Mouse (Mus musculus): Measurements from ENCODE around the gene Bco1.

Bco1 gene

GRCm38 (mm10) chr8:117156149-117156548, 60.5 kb downstream of the Bco1 start:
- DNase-seq (ENCODE audit: low spot score): no peak

- no peak for DNase-seq (ENCODE audit: low spot score)
These were observed 61.5 kb downstream of the Bco1 start for GRCm38 (mm10) chr8:117156866-117157768.

GRCm38 (mm10) chr8:117157769-117158091, 62.1 kb downstream of the Bco1 start:
- peak; percentile 92 for DNase-seq (ENCODE audit: low spot score)

- DNase-seq (ENCODE audit: low spot score): peak; percentile 15
These were observed 62.6 kb downstream of the Bco1 start, which contains the start of gene Gan for GRCm38 (mm10) chr8:117158135-117158761. Gene Gan, plus strand, starts transcription at chr8:117158135.

- DNase-seq (ENCODE audit: low spot score): no peak
These were observed 63.4 kb downstream of the Bco1 start for GRCm38 (mm10) chr8:117159031-117159430.

DNA sequence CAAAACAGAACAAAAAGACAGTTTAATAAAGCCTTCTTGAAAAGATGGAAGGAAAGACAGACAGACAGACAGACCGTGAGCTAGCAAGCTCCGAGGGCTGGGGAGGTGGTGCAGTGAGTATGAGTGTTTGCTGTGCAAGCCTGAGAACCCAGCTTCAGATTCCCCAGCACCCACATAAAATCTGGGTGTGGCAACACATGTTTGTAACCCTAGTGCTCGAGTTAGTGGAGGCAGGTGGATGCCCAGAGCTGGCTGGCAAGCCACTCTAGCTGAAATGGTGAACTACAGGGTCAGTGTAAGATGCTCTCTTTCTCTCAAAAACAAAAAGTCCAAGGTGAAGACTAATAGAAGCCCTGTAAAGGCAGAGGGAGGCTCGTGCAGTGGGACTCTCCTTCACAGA, 69.3 kb downstream of the Bco1 start:
- no peak for DNase-seq (ENCODE audit: low spot score)

GRCm38 (mm10) chr8:117165542-117165941, 69.9 kb downstream of the Bco1 start:
- DNase-seq (ENCODE audit: low spot score): no peak

DNA sequence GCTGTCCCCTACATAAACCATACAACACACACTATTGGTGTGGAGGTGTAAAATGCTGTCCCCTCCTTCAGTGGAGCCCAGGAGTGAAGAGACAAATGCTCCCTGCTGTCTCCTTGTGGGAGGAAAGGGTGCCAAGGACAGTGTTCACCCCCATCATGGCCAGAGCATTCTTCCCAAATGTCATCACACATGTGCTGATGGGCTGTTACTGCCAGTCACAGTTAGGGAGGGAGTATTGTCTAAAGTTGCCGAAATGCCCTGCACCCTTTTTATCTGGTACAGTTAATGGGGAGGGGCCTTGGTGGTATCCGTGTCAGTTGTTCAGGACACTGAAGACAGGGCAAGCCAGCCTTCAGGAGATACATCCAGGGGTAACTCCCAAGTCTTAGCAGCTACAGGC, 70.9 kb downstream of the Bco1 start:
- DNase-seq (ENCODE audit: low spot score): no peak

DNA sequence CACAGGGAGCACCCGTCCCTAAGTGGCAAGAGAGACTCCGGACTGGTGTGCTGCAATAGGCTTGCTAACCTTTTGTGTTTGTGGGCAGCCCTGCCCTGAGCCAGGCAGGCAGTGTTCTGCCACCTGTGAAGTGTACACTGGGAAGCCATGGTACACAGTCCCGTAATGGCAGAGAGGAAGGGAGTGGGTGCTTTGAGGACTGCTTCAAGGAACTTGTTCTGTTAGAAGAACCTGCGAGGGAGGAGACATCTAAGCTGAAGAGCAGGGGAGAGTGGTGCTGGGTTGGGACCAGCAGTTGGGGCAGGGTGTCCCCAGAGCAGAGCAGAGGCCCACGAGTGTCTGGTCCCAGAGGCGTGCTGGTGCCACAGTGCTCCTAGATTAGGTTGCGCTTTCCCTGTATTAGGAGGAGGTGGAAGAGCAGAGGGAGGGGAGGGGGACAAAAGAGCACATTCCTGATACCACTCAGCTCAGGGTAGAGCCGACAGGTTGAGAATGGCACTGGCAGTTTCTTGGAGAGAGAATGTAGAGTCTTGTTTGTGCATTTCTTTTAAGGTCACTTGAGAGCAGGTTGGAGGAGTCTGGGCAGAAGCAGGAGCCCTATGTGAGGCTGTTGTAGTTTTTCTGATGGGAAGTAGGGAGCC, 71.7 kb downstream of the Bco1 start:
- no peak for DNase-seq (ENCODE audit: low spot score)

DNA sequence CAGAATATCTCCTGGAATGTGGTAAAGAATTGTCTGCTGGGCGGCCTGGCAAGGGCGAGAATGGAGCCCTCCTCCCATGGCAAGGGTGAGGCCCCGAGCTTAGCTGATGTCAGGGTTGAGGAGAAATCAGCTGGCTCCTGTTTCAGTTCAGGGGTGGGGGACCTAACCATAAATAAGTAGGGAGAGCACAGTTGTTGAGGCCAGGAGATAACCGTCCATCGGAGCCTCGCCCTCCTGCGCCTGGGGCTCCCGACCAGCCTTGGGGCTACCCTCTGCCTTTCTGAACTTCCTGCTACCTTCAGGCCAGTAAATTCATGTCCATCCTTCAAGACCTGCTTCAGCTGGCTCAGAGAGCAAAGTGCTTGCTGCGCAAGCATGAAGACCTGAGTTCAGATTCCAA, 72.7 kb downstream of the Bco1 start:
- DNase-seq (ENCODE audit: low spot score): no peak

- DNase-seq (ENCODE audit: low spot score): no peak
These were observed 76.2 kb downstream of the Bco1 start for GRCm38 (mm10) chr8:117171826-117172225.

DNA sequence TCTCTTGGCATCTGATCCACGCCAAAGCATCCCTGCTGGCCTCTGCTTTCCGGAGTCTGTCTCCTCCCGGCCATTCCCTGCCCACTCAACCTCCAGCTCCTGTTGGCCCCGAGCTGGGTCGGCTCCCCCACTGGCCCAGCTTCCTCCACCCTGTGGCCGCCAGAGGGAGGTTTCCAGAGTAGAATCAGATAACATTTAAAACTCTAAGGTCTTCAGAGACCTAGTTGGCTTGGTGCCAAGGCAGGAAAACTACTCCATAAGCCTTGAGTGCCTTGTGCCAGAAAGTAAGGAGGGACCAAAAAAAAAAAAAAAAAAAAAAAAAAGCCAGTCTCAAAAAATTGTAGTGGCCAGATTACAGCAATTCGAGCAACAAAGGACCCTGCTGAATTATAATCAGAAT, 77.2 kb downstream of the Bco1 start:
- no peak for DNase-seq (ENCODE audit: low spot score)

GRCm38 (mm10) chr8:117173690-117174089, 78.0 kb downstream of the Bco1 start:
- DNase-seq (ENCODE audit: low spot score): no peak

DNA sequence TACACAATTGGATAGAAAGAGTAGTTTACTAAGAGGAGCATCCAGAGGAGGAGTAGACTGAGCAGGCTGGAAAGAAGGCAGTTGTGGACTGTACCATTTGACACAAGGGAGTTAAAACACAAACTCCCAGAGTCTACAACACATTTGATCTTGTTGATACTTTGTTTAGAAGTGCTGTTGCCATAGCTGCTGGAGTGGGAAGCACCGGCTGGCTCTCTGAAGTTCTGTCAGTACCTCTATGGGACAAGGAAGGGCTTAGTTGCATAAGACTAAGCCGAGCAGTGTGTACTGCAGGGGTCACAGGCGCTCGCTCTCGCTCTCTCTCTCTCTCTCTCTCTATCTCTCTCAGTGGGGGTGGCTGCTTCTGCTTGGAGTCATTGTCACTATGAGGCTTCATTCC, 78.9 kb downstream of the Bco1 start:
- DNase-seq (ENCODE audit: low spot score): no peak

GRCm38 (mm10) chr8:117176308-117176707, 80.7 kb downstream of the Bco1 start:
- DNase-seq (ENCODE audit: low spot score): no peak

DNA sequence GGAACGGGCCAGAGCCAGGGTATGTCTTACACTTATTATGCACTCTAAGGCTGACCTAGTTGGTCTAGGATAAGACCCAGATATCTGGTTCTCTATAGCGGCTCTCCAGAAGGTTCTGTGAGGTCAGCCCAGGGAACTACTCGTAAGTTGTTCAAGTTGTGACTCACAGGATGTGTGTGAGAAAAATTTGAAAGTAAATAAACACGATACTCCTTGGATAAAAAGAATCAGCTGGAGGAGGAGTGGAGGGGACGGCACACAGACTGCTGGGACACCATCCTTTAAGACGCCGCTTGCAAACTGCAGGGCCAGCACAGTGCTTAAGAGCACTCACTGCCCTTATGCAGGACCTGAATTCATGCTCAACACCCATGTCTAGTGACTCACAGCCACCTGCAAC, 81.6 kb downstream of the Bco1 start:
- DNase-seq (ENCODE audit: low spot score): no peak

DNA sequence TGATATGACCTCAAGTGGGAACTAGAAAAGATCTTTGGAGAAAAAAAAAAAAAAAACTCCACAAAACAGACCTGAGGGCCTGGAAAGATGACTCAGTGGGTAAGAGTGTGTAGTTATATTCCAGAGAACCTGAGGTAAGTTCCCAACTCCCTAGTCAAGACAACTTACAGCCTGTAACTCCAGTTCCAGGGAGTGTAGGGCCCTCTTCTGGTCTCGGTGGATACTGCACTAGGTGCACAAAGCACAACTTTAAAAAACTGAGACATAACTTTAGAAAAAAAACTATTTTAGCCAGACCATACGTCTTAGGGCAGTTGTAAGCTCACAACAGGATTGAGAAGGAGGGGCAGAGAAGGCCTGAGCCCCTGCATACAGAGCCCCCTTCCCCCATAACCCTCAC, 82.4 kb downstream of the Bco1 start:
- no peak for DNase-seq (ENCODE audit: low spot score)

DNA sequence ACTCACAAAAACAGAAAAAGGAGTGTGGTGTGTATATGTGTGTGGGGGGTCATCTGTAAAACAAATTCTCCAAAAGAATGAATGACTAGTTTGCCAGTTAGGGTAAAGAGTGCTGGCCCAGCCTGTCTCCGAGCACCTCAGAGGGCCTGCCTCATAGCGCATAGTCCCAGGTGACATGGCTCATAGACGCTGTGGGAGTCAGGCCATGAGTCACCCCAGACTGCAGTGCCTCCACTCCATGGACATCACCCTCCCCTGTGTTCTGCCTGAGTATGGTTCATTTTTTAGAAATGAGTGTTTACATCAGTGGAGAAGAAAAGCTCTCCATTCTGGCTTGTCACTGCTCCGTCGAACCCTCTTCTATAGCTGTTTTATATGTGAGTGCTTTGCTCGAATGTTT, 83.0 kb downstream of the Bco1 start:
- no peak for DNase-seq (ENCODE audit: low spot score)

GRCm38 (mm10) chr8:117182746-117183145, 87.1 kb downstream of the Bco1 start:
- no peak for DNase-seq (ENCODE audit: low spot score)
